Mouse (Mus musculus) forebrain, embryonic 15.5 days (tissue): ENCODE measurements around the gene Gm37240. TPM values are rescaled to one million over a fixed set of nuclear protein-coding genes. Genes with fewer than 3 reads are reported as not detected.

Source experiments
- ATAC-seq: fragments of 200-750 bp; cut with Nextera tagmentation; replicated peaks from 2 replicates; pipeline ENCODE4 v1.8.0; 2017; ENCODE audit warnings: mild to moderate bottlenecking, moderate TSS enrichment, moderate library complexity
- H3K27ac ChIP-seq: fragments of 300-500 bp; sonication (generic); replicated peaks from 2 replicates; pipeline ENCODE4 v1.5.1; 2015; ENCODE audit warnings: mild to moderate bottlenecking, inconsistent platforms
- H3K27me3 ChIP-seq: fragments of 300-500 bp; sonication (generic); 2 replicates; pipeline ENCODE4 v1.6.1; 2015; ENCODE audit warnings: inconsistent platforms
- H3K36me3 ChIP-seq: fragments of 300-500 bp; sonication (generic); 2 replicates; pipeline ENCODE4 v1.6.1; 2015; ENCODE audit warnings: mild to moderate bottlenecking, inconsistent platforms
- H3K4me1 ChIP-seq: fragments of 300-500 bp; sonication (generic); 2 replicates; pipeline ENCODE4 v1.6.1; 2015; ENCODE audit warnings: inconsistent platforms
- H3K4me2 ChIP-seq: fragments of 300-500 bp; sonication (generic); replicated peaks from 2 replicates; pipeline ENCODE4 v1.6.1; 2015; ENCODE audit warnings: mild to moderate bottlenecking, inconsistent platforms
- H3K4me3 ChIP-seq: fragments of 300-500 bp; sonication (generic); 2 replicates; pipeline ENCODE4 v1.5.1; 2015; ENCODE audit warnings: mild to moderate bottlenecking, inconsistent platforms
- H3K9ac ChIP-seq: fragments of 300-500 bp; sonication (generic); replicated peaks from 2 replicates; pipeline ENCODE4 v1.6.1; 2015; ENCODE audit warnings: mild to moderate bottlenecking, inconsistent platforms
- H3K9me3 ChIP-seq: fragments of 300-500 bp; sonication (generic); 2 replicates; pipeline ENCODE4 v1.6.1; 2016; ENCODE audit warnings: inconsistent platforms
- whole genome bisulfite sequencing: fragments of 180-500 bp; shearing (Covaris S2); methylation state at CpG from one replicate; pipeline ENCODE4 v1.1.7; 2015; ENCODE audit warnings: mixed read lengths; 5-methylcytosine and 5-hydroxymethylcytosine counted together
- polyA plus RNA-seq: library from polyadenylated mRNA; unstranded; fragments of >200 nt; fragmentation: Nextera tagmentation; extraction: Ambion mirVana; gene quantifications from 2 replicates; pipeline ENCODE4 v1.2.1, GENCODE M21; 2015

Gm37240 gene
- polyA plus RNA-seq, 1 experiment from 2014 or later, result 2.2 TPM

DNA sequence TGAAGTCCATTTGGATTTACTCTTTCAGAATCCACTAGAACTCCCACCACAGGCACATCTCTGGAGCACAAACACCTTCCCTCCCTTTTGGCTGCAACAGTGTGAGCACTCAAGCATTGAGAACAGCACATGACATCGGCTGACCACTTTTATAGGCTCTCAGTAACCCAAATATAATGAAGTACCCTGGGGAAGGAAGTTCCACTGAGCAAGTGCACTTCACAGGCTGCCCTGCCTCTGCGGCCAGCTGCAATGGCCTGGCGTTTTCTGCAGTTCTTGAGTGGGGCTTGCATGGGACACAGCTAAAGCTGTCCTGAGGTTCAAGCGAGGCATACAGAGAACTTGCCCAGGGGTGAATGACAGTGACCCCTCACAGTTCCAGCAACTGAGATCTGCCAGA, 196.2 kb downstream of the Gm37240 start:
- no peak overlapping the region for H3K4me3 ChIP-seq
- no peak overlapping the region for H3K4me2 ChIP-seq
- no peaks in the 10 kb centered on the region for H3K36me3 ChIP-seq
- H3K9me3 ChIP-seq, result no peaks in the 10 kb centered on the region
- no peak overlapping the region for H3K9ac ChIP-seq
- H3K27me3 ChIP-seq, result no peaks in the 10 kb centered on the region
- no peak for ATAC-seq
- no peaks in the 10 kb centered on the region for H3K4me1 ChIP-seq
- WGBS, result 66% methylated on average over 4 of the region's 4 CpGs
- H3K27ac ChIP-seq, result no peak overlapping the region

DNA sequence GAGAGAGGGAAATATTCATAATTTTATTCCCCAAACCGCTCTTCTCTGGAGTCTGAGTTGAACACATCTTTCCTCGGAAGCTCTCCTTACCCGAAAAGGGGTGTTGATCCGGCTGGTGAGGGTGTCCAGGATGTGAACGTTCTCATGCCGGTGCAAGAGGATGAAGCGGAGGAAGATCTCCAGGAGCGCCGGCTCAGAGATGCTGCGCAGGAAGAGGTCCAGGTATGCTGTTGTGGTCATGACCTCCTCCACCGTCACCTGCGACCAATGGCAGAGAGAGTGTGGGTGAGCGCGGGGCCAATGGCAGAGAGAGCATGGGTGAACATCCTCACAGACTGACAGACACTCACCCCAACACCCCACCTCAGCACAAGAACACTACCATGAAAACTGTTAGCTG, 199.0 kb downstream of the Gm37240 start:
- Histone ChIP-seq H3K27ac (no peak overlapping the region), H3K27me3 (no peaks in the 10 kb centered on the region), H3K4me3 (no peak overlapping the region), H3K36me3 (no peaks in the 10 kb centered on the region), H3K9ac (no peak overlapping the region), H3K9me3 (no peaks in the 10 kb centered on the region), H3K4me2 (no peak overlapping the region), H3K4me1 (no peaks in the 10 kb centered on the region)
- ATAC-seq, result no peak
- 93% methylated on average over 14 of the region's 14 CpGs for WGBS

DNA sequence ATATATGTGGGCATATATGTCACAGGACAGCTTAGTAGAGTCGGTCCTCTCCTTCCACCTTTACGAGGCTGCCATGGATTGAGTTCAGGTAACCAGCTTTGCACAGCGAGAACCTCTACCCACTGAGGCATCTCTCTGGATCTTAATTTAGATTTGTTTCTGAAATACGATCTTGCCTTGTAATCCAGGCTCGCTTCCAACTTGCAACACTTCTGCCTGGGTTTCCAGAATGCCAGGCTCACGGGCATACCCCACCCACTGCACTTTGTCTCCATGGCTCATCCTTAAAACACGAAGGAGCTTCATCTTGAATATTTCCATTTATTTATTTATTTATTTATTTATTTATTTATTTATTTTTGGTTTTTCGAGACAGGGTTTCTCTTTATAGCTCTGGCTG, 202.0 kb downstream of the Gm37240 start:
- WGBS, result 84% methylated on average over 8 of the region's 8 CpGs
- Histone ChIP-seq H3K9ac (no peak overlapping the region), H3K36me3 (no peaks in the 10 kb centered on the region), H3K4me3 (no peak overlapping the region), H3K27me3 (no peaks in the 10 kb centered on the region), H3K9me3 (no peaks in the 10 kb centered on the region), H3K27ac (no peak overlapping the region), H3K4me1 (no peaks in the 10 kb centered on the region), H3K4me2 (no peak overlapping the region)
- no peak for ATAC-seq

DNA sequence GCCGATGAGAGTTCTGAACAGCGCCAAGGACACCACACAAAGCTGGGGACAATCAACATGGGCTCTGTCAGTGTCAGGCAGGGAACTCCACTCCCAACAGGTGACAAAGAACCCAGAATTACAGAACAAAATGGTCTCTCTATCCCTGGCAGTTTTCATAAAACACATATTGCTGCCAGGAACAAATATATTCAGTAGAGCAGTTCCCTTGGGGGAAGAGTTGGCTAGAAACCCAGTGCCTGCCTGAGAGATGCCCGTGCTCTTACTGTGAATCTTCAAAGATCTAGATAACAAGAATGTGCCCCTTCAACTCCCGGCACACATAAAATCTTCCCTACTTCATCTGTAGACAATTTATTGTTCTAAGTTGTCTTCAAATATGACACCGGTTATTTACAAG, 203.7 kb downstream of the Gm37240 start:
- Histone ChIP-seq H3K9me3 (no peaks in the 10 kb centered on the region), H3K4me3 (no peak overlapping the region), H3K27ac (no peak overlapping the region), H3K4me2 (no peak overlapping the region), H3K9ac (no peak overlapping the region), H3K27me3 (no peaks in the 10 kb centered on the region), H3K4me1 (no peaks in the 10 kb centered on the region), H3K36me3 (no peaks in the 10 kb centered on the region)
- 90% methylated on average over 5 of the region's 5 CpGs for WGBS
- ATAC-seq, result no peak

DNA sequence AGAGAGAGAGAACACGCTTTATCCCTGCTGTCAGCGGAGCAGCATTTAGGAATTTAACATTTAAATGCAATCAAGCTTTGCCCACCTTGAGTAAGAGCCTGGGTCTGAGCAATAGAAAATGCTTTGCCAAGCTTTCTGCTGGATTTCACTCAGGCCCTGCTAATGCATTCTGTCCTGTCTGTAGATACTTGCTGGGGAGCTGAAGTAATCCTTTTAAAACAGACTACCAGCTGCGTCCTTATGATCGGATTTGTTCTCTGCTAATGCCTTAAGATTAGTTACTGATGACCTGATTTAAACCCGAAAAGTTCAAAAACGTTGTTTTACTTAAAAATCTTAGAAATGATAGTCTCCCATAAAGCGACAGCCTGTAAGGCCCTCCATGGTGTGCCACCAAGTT, 206.2 kb downstream of the Gm37240 start:
- H3K27me3 ChIP-seq, result no peaks in the 10 kb centered on the region
- H3K27ac ChIP-seq, result no peak overlapping the region
- no peak overlapping the region for H3K9ac ChIP-seq
- no peaks in the 10 kb centered on the region for H3K9me3 ChIP-seq
- no peaks in the 10 kb centered on the region for H3K36me3 ChIP-seq
- 48% methylated on average over 7 of the region's 7 CpGs for WGBS
- H3K4me2 ChIP-seq, result no peak overlapping the region
- H3K4me1 ChIP-seq, result no peaks in the 10 kb centered on the region
- no peak overlapping the region for H3K4me3 ChIP-seq
- ATAC-seq, result no peak

DNA sequence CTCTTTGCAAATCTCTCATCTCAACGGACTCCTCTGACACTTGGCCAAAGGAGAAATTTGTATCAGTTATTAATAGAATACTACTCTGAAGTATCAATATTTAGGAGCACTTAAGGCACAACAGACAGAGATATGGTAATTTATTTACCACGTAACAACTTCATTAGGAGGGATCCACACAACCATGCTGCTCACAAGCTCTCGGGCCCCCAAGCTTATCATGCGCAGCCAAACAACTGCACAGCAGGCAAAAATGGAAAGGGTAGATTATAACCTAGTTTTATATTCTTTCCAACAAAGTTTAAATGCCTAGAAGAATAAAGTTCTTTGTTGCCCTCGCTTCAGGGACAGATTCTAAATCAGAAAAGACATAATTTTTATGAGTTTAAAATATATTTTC, 207.4 kb downstream of the Gm37240 start:
- ATAC-seq, result no peak
- 89% methylated on average over 5 of the region's 5 CpGs for WGBS
- H3K9me3 ChIP-seq, result no peaks in the 10 kb centered on the region

DNA sequence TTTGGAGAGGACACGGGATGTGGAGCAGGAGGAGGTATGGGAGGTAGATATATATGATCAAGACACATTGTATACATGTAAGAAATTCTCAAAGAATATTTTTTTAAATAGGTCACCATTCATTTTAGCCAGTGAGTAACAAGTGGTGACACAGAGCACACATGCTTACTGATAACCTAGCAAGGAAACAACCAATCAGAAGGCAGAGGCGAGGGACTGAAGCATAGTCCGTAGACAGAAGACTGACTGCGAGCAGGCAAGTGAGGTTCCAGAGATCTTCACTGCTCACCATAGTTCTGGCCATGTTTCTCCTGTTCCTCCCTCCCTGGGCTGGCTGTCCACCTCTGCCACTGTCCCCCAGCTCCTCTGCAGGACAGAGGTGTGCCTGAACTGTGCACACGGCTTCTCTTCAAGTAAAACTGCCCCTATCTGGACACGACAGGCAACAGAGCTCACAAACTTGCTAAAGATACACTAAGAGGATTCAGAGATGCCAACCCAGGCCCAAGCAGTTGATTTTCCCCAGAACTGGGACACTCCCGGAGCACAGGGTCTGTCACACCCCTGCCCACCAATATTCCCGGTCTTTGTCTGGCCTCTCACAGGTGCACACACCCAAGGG, 207.9 kb downstream of the Gm37240 start:
- Histone ChIP-seq H3K9ac (no peak overlapping the region), H3K4me2 (no peak overlapping the region), H3K27me3 (no peaks in the 10 kb centered on the region), H3K27ac (no peak overlapping the region), H3K36me3 (no peaks in the 10 kb centered on the region), H3K4me3 (no peak overlapping the region), H3K9me3 (no peaks in the 10 kb centered on the region), H3K4me1 (no peaks in the 10 kb centered on the region)
- no peak for ATAC-seq
- 84% methylated on average over 8 of the region's 8 CpGs for WGBS

More for the DNA sequence above, 207.4 kb downstream of the Gm37240 start:
- no peak overlapping the region for H3K9ac ChIP-seq
- no peaks in the 10 kb centered on the region for H3K36me3 ChIP-seq
- H3K4me1 ChIP-seq, result no peaks in the 10 kb centered on the region
- H3K4me3 ChIP-seq, result no peak overlapping the region
- no peaks in the 10 kb centered on the region for H3K27me3 ChIP-seq
- H3K27ac ChIP-seq, result no peak overlapping the region
- H3K4me2 ChIP-seq, result no peak overlapping the region

DNA sequence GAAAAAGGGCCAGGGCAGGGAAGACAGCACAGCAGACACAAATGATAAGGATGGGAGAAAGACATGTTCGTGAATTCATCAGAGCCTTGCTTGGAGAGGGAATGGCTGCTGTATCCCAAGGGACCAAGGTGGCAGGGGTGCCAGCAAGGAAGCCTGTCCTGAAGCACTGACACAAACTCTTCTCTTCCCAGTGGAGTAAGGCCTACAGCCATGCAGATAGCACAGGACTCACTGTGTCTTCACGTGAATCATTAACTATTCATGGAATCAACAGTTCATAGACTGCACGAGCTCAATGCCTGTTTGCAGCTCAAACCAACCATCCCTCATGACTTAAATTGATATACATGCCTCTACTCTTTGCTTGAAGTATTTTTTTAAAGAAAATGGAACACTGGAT, 209.4 kb downstream of the Gm37240 start:
- Histone ChIP-seq H3K4me3 (no peak overlapping the region), H3K4me2 (no peak overlapping the region), H3K27me3 (no peaks in the 10 kb centered on the region), H3K36me3 (no peaks in the 10 kb centered on the region), H3K9me3 (no peaks in the 10 kb centered on the region), H3K4me1 (no peaks in the 10 kb centered on the region), H3K9ac (no peak overlapping the region), H3K27ac (no peak overlapping the region)
- WGBS, result 81% methylated on average over 3 of the region's 3 CpGs
- no peak for ATAC-seq

DNA sequence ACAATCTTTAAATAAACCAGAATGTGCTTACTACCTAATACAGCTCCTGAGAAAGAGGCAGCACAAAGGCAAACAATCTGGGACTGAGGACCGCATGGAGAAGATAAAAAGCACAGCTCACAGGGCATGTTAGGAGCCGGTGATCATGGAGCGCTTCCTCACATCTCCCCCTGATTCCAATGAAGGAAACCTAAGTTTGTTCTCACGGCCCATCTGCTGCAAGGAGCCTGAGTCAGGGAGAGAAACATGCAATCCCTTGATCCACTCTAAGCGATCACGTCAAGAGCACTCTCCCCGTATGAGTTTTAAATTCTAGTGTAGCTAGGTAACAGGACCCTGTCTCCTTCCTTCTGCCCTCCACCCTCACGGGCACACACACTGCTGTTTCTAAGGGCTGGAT, 210.2 kb downstream of the Gm37240 start:
- Histone ChIP-seq H3K27ac (no peak overlapping the region), H3K9ac (no peak overlapping the region), H3K27me3 (no peaks in the 10 kb centered on the region), H3K9me3 (no peaks in the 10 kb centered on the region), H3K4me2 (no peak overlapping the region), H3K4me1 (no peaks in the 10 kb centered on the region), H3K36me3 (no peaks in the 10 kb centered on the region), H3K4me3 (no peak overlapping the region)
- no peak for ATAC-seq
- 86% methylated on average over 8 of the region's 8 CpGs for WGBS

DNA sequence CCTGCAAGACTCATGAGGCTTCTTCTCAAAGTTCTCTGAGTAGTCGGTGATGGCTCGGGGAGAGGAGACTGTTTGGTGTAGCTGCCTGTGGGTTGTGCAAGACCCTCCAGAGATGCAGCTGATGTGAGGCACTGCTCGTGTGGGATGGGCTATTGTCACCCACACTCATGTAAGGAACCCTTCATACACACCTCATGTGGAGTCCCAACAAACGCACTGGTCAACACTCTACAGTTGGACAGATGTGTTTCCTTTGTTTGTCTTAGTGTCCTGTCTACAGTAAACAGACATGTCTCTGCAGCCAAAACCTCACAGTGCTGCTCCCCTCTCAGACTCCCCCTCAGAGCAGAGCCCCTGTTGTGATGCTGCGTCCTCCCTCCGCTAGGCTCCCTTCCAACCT, 217.5 kb downstream of the Gm37240 start:
- H3K4me2 ChIP-seq, result no peak overlapping the region
- no peaks in the 10 kb centered on the region for H3K27me3 ChIP-seq
- 82% methylated on average over 6 of the region's 6 CpGs for WGBS
- no peaks in the 10 kb centered on the region for H3K4me1 ChIP-seq
- H3K36me3 ChIP-seq, result no peaks in the 10 kb centered on the region
- H3K27ac ChIP-seq, result no peak overlapping the region
- no peak for ATAC-seq
- no peak overlapping the region for H3K9ac ChIP-seq
- H3K4me3 ChIP-seq, result no peak overlapping the region
- no peaks in the 10 kb centered on the region for H3K9me3 ChIP-seq

DNA sequence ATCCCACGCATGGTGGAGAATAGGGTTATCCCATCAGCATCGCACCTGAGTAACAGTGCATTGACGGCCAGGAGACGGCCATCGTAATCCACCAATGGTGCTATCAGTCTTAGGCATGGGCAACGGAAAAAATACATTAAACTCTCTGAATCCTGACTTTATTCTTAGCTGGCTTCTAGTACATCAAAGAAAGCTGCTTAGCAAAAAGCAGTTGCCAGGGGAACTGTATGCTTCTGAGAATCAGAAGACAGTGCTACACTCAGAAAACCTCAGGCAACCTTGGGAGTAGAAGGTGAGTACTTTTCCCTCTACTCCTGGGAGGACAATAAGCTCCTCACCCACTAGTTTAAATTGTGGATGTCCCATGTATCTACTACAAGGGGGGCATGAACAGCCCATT, 219.6 kb downstream of the Gm37240 start:
- H3K27ac ChIP-seq, result no peak overlapping the region; the same call in 1 of the 2 replicates
- peaks cover 2% of the 10 kb centered on the region for H3K4me1 ChIP-seq
- no peak overlapping the region for H3K9ac ChIP-seq
- H3K36me3 ChIP-seq, result no peaks in the 10 kb centered on the region
- whole genome bisulfite sequencing, result 91% methylated on average over 6 of the region's 6 CpGs
- ATAC-seq, result no peak
- H3K27me3 ChIP-seq, result no peaks in the 10 kb centered on the region
- H3K9me3 ChIP-seq, result no peaks in the 10 kb centered on the region
- H3K4me3 ChIP-seq, result no peak overlapping the region
- H3K4me2 ChIP-seq, result no peak overlapping the region

DNA sequence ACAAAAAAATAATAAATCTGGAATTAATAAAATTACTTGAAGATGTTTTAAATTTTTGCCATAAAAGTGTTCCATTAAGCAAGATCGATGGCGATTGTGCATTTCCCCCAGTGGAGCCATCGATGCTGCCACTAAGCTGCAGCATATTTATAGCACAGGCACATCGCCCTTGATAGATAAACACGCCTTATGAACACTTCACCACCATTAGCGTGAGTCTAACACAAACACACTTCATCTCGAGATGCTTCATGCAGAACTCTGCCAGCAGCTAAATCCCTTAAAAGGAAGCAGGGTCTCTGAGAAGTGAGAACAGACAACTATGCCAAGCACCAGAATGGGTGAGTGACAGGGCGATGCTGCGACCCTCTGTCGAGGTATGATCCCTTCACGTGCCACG, 220.6 kb downstream of the Gm37240 start:
- WGBS, result 65% methylated on average over 12 of the region's 12 CpGs
- ATAC-seq, result no peak; the same call in 1 of the 2 replicates

DNA sequence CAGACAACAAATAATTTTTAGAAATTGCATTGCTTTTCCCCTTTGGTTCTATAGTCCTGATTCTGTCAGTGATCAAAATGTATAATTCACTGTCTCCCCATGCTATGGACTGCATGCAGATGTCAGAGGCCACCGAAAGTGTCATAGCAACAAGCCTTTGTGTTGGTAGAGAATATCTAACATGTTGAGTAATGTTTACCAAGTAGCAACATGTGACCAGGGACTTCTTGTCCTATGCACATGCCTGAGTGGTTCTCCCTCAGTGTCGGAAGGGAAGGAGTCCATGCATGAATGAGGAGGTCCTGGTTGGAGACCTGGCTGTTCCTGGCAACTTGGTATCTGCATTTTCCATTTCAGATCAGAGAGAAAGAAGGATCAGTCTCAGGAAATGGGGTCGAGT, 221.2 kb downstream of the Gm37240 start:
- Histone ChIP-seq H3K27ac (no peak overlapping the region), H3K4me3 (no peak overlapping the region), H3K27me3 (no peaks in the 10 kb centered on the region), H3K4me2 (no peak overlapping the region), H3K9ac (no peak overlapping the region), H3K36me3 (no peaks in the 10 kb centered on the region), H3K9me3 (no peaks in the 10 kb centered on the region), H3K4me1 (peaks cover 14% of the 10 kb centered on the region)
- 84% methylated on average over 3 of the region's 3 CpGs for WGBS
- ATAC-seq, result no peak

More for the DNA sequence above, 220.6 kb downstream of the Gm37240 start:
- no peak overlapping the region for H3K4me2 ChIP-seq
- H3K4me1 ChIP-seq, result peaks cover 10% of the 10 kb centered on the region
- H3K27ac ChIP-seq, result peak overlapping the region; percentile 36; the same call in 1 of the 2 replicates
- no peaks in the 10 kb centered on the region for H3K36me3 ChIP-seq
- no peaks in the 10 kb centered on the region for H3K9me3 ChIP-seq
- H3K4me3 ChIP-seq, result no peak overlapping the region
- H3K27me3 ChIP-seq, result no peaks in the 10 kb centered on the region
- no peak overlapping the region for H3K9ac ChIP-seq
